Mouse (Mus musculus) fat pad, adult 2 months (tissue): ENCODE measurements around the gene Rasgrp4.
"Not testable (repeated sequence)": the region's sequence is repeated elsewhere in the genome, so short reads cannot be mapped to it uniquely, and the experiment has no call there.

Experiments used
- DNase-seq: peaks from one replicate; pipeline ENCODE4 v3.0.0-alpha.2; 2011; ENCODE audit warnings: low read depth, low spot score; ENCODE audit errors: extremely low read depth

Gene Rasgrp4

GRCm38 (mm10) chr7:29134693-29135386, at the start of gene Rasgrp4:
Rasgrp4 (plus strand) TSS chr7:29134851.
- no peak for DNase-seq

GRCm38 (mm10) chr7:29085981-29086380, 48.7 kb upstream of the Rasgrp4 start:
- DNase-seq, result no peak

GRCm38 (mm10) chr7:29086902-29087301, 47.7 kb upstream of the Rasgrp4 start:
- no peak for DNase-seq

- DNase-seq, result no peak
These were observed 45.8 kb upstream of the Rasgrp4 start for GRCm38 (mm10) chr7:29088817-29089216.

- no peak for DNase-seq
These were observed 37.5 kb upstream of the Rasgrp4 start for GRCm38 (mm10) chr7:29097131-29097530.

GRCm38 (mm10) chr7:29101286-29102017, 33.2 kb upstream of the Rasgrp4 start:
- no peak for DNase-seq

GRCm38 (mm10) chr7:29108992-29109955, 25.4 kb upstream of the Rasgrp4 start:
- DNase-seq, result peak; percentile 16

GRCm38 (mm10) chr7:29118142-29118851, 16.4 kb upstream of the Rasgrp4 start:
- DNase-seq, result no peak

GRCm38 (mm10) chr7:29119526-29119925, 15.1 kb upstream of the Rasgrp4 start:
- no peak for DNase-seq

GRCm38 (mm10) chr7:29122821-29123220, 11.8 kb upstream of the Rasgrp4 start:
- DNase-seq, result no peak

- no peak for DNase-seq
These were observed 10.9 kb upstream of the Rasgrp4 start for GRCm38 (mm10) chr7:29123531-29124358.

GRCm38 (mm10) chr7:29124970-29125369, 9.7 kb upstream of the Rasgrp4 start, which contains the start of gene Ryr1:
Ryr1 (minus strand) TSS chr7:29125179.
- no peak for DNase-seq

- no peak for DNase-seq
These were observed 8.3 kb upstream of the Rasgrp4 start for GRCm38 (mm10) chr7:29126173-29126915.

- DNase-seq, result no peak
These were observed 5.9 kb upstream of the Rasgrp4 start for GRCm38 (mm10) chr7:29128725-29129124.

GRCm38 (mm10) chr7:29134230-29134629, 421 bp upstream of the Rasgrp4 start:
- no peak for DNase-seq

- DNase-seq, result no peak
These were observed 2.8 kb downstream of the Rasgrp4 start for GRCm38 (mm10) chr7:29137429-29137828.

GRCm38 (mm10) chr7:29139237-29139636, 4.6 kb downstream of the Rasgrp4 start:
- not testable (repeated sequence) for DNase-seq

GRCm38 (mm10) chr7:29141416-29141815, 6.8 kb downstream of the Rasgrp4 start:
- DNase-seq, result no peak

GRCm38 (mm10) chr7:29144006-29144405, 9.4 kb downstream of the Rasgrp4 start:
- no peak for DNase-seq
